Mouse (Mus musculus) limb, embryonic 14.5 days (tissue): ENCODE data around the gene Ddx58. TPM values are rescaled to one million over a fixed set of nuclear protein-coding genes. Genes with fewer than 3 reads are reported as not detected.

Experiments used
- ATAC-seq: fragments of 200-750 bp; cut with Nextera tagmentation; 2 replicates; pipeline ENCODE4 v1.8.0; 2017; ENCODE audit warnings: low read depth, moderate number of reproducible peaks, moderate TSS enrichment; ENCODE audit not compliant: low FRiP score
- DNase-seq: peaks from one replicate; pipeline ENCODE4 v3.0.0-alpha.2; 2015; ENCODE audit warnings: low spot score
- H3K27ac ChIP-seq: fragments of 300-500 bp; sonication (generic); replicated peaks from 2 replicates; pipeline ENCODE4 v1.5.1; 2014; ENCODE audit warnings: low read depth, mild to moderate bottlenecking, low read length, moderate library complexity, mixed read lengths
- H3K27me3 ChIP-seq: fragments of 300-500 bp; sonication (generic); 2 replicates; pipeline ENCODE4 v1.6.1; 2014; ENCODE audit warnings: low read length, mixed read lengths; ENCODE audit not compliant: control insufficient read depth, insufficient read depth
- H3K36me3 ChIP-seq: fragments of 300-500 bp; sonication (generic); 2 replicates; pipeline ENCODE4 v1.6.1; 2014; ENCODE audit warnings: mild to moderate bottlenecking, low read length, moderate library complexity, mixed read lengths; ENCODE audit not compliant: control insufficient read depth, insufficient read depth
- H3K4me1 ChIP-seq: fragments of 300-500 bp; sonication (generic); 2 replicates; pipeline ENCODE4 v1.6.1; 2014; ENCODE audit warnings: antibody characterized with exemption, low read length, mixed read lengths; ENCODE audit not compliant: control insufficient read depth, insufficient read depth
- H3K4me2 ChIP-seq: fragments of 300-500 bp; sonication (generic); replicated peaks from 2 replicates; pipeline ENCODE4 v1.6.1; 2014; ENCODE audit warnings: low read depth, mild to moderate bottlenecking, low read length, moderate library complexity; ENCODE audit not compliant: severe bottlenecking
- H3K4me3 ChIP-seq: fragments of 300-500 bp; sonication (generic); replicated peaks from 2 replicates; pipeline ENCODE4 v1.5.1; 2014; ENCODE audit warnings: low read length
- H3K9ac ChIP-seq: fragments of 300-500 bp; sonication (generic); 2 replicates; pipeline ENCODE4 v1.6.1; 2014; ENCODE audit warnings: mild to moderate bottlenecking, low read depth, low read length, moderate library complexity; ENCODE audit not compliant: severe bottlenecking
- H3K9me3 ChIP-seq: fragments of 300-500 bp; sonication (generic); 2 replicates; pipeline ENCODE4 v1.6.1; 2016; ENCODE audit warnings: low read length; ENCODE audit not compliant: control insufficient read depth
- POLR2A ChIP-seq: fragments of 200-500 bp; IDR thresholded peaks from 2 replicates; pipeline ENCODE4 v1.8.0; 2012; ENCODE audit warnings: inconsistent platforms, mild to moderate bottlenecking, moderate library complexity, borderline replicate concordance; ENCODE audit not compliant: insufficient read depth, insufficient read length; ENCODE audit errors: extremely low read depth
- WGBS: fragments of 180-500 bp; shearing (Covaris S2); extraction: QIAGEN DNeasy Blood & Tissue Kit; methylation state at CpG from one replicate; pipeline ENCODE4 v1.1.7; 2014; 5-methylcytosine and 5-hydroxymethylcytosine counted together
- polyA plus RNA-seq, 2 experiments: library from polyadenylated mRNA; depleted of rRNA in 1 of 2; stranded (reverse) in 1 of 2; unstranded in 1 of 2; fragments of >200 nt; fragmentation: Nextera tagmentation in 1 of 2; extraction: Ambion mirVana in 1 of 2; gene quantifications; 2 replicates each; pipeline versions ENCODE4 v1.2.1 to v1.2.3; 2012 to 2014

Ddx58 gene
- polyA plus RNA-seq, 2 experiments, result 10.3 to 10.7 TPM

- H3K36me3 ChIP-seq, result no peaks in the 10 kb centered on the region; the same call in 1 of the 2 replicates
- WGBS, result 89% methylated on average over 7 of the region's 7 CpGs
- no peak overlapping the region for H3K4me2 ChIP-seq
- no peaks in the 10 kb centered on the region for H3K4me1 ChIP-seq
- TF ChIP-seq POLR2A, result no peak
- no peak overlapping the region for H3K27ac ChIP-seq
- no peaks in the 10 kb centered on the region for H3K27me3 ChIP-seq
- H3K4me3 ChIP-seq, result no peak overlapping the region
- H3K9ac ChIP-seq, result no peak overlapping the region
- no peaks in the 10 kb centered on the region for H3K9me3 ChIP-seq
- ATAC-seq (no peak), DNase-seq (no peak)
Observed at GRCm38 (mm10) chr4:40233062-40233664, 6.5 kb downstream of the Ddx58 start.

DNA sequence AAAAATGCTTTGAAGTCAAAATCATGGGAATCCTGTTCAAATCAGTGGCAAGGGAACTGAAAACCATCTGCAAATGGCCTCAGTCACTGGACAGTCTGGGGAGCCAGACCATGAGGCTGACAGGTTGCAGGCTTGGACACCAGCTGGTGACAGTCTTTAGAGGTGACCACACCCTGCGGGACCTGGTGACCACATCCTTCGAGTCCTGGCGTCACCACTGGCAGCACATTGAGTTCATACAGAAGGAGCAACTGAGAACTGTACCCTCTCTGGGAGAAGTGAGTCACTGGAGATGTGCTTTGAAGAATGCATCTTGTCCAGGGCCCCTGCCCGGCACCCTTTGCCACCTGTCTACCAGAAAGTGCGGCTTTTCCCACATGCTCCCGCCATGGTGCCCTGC lies 9.9 kb downstream of the Ddx58 start:
- Histone ChIP-seq H3K36me3 (peaks cover 4% of the 10 kb centered on the region; the same call in 1 of the 2 replicates), H3K4me2 (no peak overlapping the region), H3K4me1 (no peaks in the 10 kb centered on the region), H3K4me3 (no peak overlapping the region), H3K9me3 (no peaks in the 10 kb centered on the region), H3K27ac (no peak overlapping the region), H3K9ac (no peak overlapping the region), H3K27me3 (no peaks in the 10 kb centered on the region)
- no peak for ATAC-seq
- DNase-seq, result no peak
- 88% methylated on average over 6 of the region's 6 CpGs for WGBS
- no peak for TF ChIP-seq POLR2A

DNA sequence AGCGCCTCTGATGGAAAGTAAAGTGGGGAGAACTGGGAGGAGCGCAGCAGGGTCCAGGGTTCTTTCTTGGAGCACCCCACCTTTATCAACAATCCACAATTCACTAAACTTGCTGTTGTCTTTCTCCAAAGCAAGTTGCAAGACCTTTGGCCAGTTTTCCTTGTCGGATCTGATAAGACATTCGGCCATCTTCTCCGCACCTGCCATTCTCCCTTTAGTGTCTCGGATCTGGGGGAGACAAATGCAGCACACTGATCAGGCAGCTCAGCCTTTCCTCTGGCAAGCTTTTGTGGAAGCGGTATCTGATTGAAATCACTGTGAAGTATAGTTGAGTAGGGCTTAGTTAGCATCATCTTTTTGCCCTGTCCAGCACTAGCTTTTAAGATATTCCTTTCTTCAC lies 11.7 kb downstream of the Ddx58 start:
- Histone ChIP-seq H3K9me3 (no peaks in the 10 kb centered on the region), H3K27me3 (no peaks in the 10 kb centered on the region), H3K36me3 (0 out of 2 replicates have a peak, but pooled peaks cover 11% of the 10 kb centered on the region), H3K9ac (no peak overlapping the region), H3K27ac (no peak overlapping the region), H3K4me3 (no peak overlapping the region), H3K4me1 (no peaks in the 10 kb centered on the region), H3K4me2 (no peak overlapping the region)
- no peak for TF ChIP-seq POLR2A
- 89% methylated on average over 7 of the region's 7 CpGs for WGBS
- DNase-seq (no peak), ATAC-seq (no peak)

- 0 out of 2 replicates have a peak, but pooled peaks cover 11% of the 10 kb centered on the region for H3K36me3 ChIP-seq
- TF ChIP-seq POLR2A, result no peak
- 85% methylated on average over 11 of the region's 11 CpGs for WGBS
- H3K4me3 ChIP-seq, result no peak overlapping the region
- DNase-seq (no peak), ATAC-seq (no peak)
- no peaks in the 10 kb centered on the region for H3K27me3 ChIP-seq
- no peaks in the 10 kb centered on the region for H3K9me3 ChIP-seq
- no peak overlapping the region for H3K4me2 ChIP-seq
- no peak overlapping the region for H3K9ac ChIP-seq
- no peak overlapping the region for H3K27ac ChIP-seq
- no peaks in the 10 kb centered on the region for H3K4me1 ChIP-seq
Observed at GRCm38 (mm10) chr4:40227131-40227530, 12.5 kb downstream of the Ddx58 start.

- H3K9ac ChIP-seq, result no peak overlapping the region
- WGBS, result 83% methylated on average over 5 of the region's 5 CpGs
- H3K27me3 ChIP-seq, result no peaks in the 10 kb centered on the region
- H3K4me1 ChIP-seq, result no peaks in the 10 kb centered on the region
- TF ChIP-seq POLR2A, result no peak
- ATAC-seq (no peak), DNase-seq (no peak)
- no peaks in the 10 kb centered on the region for H3K9me3 ChIP-seq
- no peak overlapping the region for H3K4me2 ChIP-seq
- H3K36me3 ChIP-seq, result 0 out of 2 replicates have a peak, but pooled peaks cover 11% of the 10 kb centered on the region
- no peak overlapping the region for H3K4me3 ChIP-seq
- no peak overlapping the region for H3K27ac ChIP-seq
Observed at GRCm38 (mm10) chr4:40226095-40226494, 13.5 kb downstream of the Ddx58 start.
